ENCODE assay signal across 20 mouse cellular contexts in the genomic region with DNA sequence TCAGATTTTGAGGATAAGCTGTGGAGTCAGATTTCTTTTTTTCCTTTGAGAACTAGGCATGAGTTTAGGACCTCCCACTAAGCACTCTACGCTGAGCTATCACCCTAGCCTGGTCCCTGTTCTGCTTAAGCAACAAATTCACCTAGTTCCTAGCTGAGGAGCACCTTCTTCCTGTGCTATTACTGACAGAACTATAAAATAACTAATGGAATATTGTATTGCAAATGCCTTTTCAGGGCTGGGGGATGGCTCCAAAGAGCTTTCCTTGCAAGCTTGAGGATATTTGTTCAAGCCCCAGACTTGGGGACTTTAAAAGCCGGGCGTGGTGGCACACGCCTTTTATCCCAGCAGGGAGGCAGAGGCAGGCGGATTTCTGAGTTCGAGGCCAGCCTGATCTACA. TPM values are rescaled to one million over a fixed set of nuclear protein-coding genes. Genes with fewer than 3 reads are reported as not detected.
DNase-seq lines count a peak whose midpoint lies in the region; ATAC-seq lines count a peak whose summit lies in the region.
"Had no signal": no experiment of that assay in that cellular context is flagged by ENCODE, and none has a peak within 500 bp of the region (broad histone marks: within the 10 kb centered on the region; RNA-seq: fewer than 3 reads in every experiment).

No protein-coding gene starts in this region.

- H3K27me3 ChIP-seq in midbrain, embryonic 10.5 days (ENCODE audit: low read depth, poor library complexity, severe bottlenecking), result no peaks in the 10 kb centered on the region
- no peaks in the 10 kb centered on the region for H3K27me3 ChIP-seq in midbrain, embryonic 16.5 days (ENCODE audit: control insufficient read depth, insufficient read depth, low read depth, low read length)
- H3K27me3 ChIP-seq: embryonic facial prominence, embryonic 12.5 days; forebrain, embryonic 13.5 days; forebrain, embryonic 15.5 days; Patski had no signal

- no peaks in the 10 kb centered on the region for H3K36me3 ChIP-seq in midbrain, embryonic 10.5 days
- H3K36me3 ChIP-seq in midbrain, embryonic 16.5 days (ENCODE audit: control insufficient read depth, insufficient read depth, low read length), result no peaks in the 10 kb centered on the region
- H3K36me3 ChIP-seq: embryonic facial prominence, embryonic 12.5 days; forebrain, embryonic 15.5 days; G1E had no signal

- WGBS in midbrain, embryonic 10.5 days, result 83% methylated on average over 6 of the region's 6 CpGs
- WGBS in midbrain, embryonic 16.5 days, result 75% methylated on average over 6 of the region's 6 CpGs

- no peak overlapping the region for H3K9ac ChIP-seq in midbrain, embryonic 16.5 days (ENCODE audit: low read depth, low read length)
- H3K9ac ChIP-seq: embryonic facial prominence, embryonic 12.5 days; forebrain, embryonic 13.5 days; forebrain, embryonic 15.5 days; forebrain, postnatal 0 days had no signal

- 0 out of 2 replicates have a peak overlapping the region, but pooled peaks have one; percentile 1 for H3K27ac ChIP-seq in midbrain, embryonic 10.5 days (replicated peaks)
- H3K27ac ChIP-seq in midbrain, embryonic 16.5 days (ENCODE audit: low read length), result no peak overlapping the region
- H3K27ac ChIP-seq: embryonic facial prominence, embryonic 12.5 days; forebrain, embryonic 13.5 days; forebrain, embryonic 15.5 days had no signal

- H3K4me3 ChIP-seq in midbrain, embryonic 10.5 days, result no peak overlapping the region
- no peak overlapping the region for H3K4me3 ChIP-seq in midbrain, embryonic 16.5 days (ENCODE audit: low read depth, low read length)
- H3K4me3 ChIP-seq: embryonic facial prominence, embryonic 12.5 days; forebrain, embryonic 13.5 days; forebrain, embryonic 15.5 days had no signal

- no peaks in the 10 kb centered on the region for H3K9me3 ChIP-seq in midbrain, embryonic 10.5 days (replicated peaks)
- no peaks in the 10 kb centered on the region for H3K9me3 ChIP-seq in midbrain, embryonic 16.5 days (replicated peaks; ENCODE audit: control insufficient read depth, low read length, poor library complexity, severe bottlenecking)
- H3K9me3 ChIP-seq: embryonic facial prominence, embryonic 12.5 days; forebrain, embryonic 13.5 days; forebrain, embryonic 15.5 days; G1E had no signal

- H3K4me1 ChIP-seq in midbrain, embryonic 10.5 days, result peaks cover 23% of the 10 kb centered on the region
- no peaks in the 10 kb centered on the region for H3K4me1 ChIP-seq in midbrain, embryonic 16.5 days (ENCODE audit: control insufficient read depth, insufficient read depth, low read length)
- H3K4me1 ChIP-seq: embryonic facial prominence, embryonic 12.5 days had no signal

- no peak for ATAC-seq in midbrain, embryonic 16.5 days
- ATAC-seq: activated CD4-positive, CD25-positive, alpha-beta regulatory T cell, adult 4 months; forebrain, embryonic 13.5 days; forebrain, embryonic 15.5 days; forebrain, postnatal 0 days; Patski had no signal

- DNase-seq in midbrain, embryonic 10.5 days (ENCODE audit: low spot score), result no peak
- peak; percentile 48 for DNase-seq in R1 (ENCODE audit: low read depth, low spot score)
- no peak for DNase-seq in thymus, postnatal 4 days
- DNase-seq in adrenal gland, adult 18-20 months (ENCODE audit: low spot score in 2 of 2), result no peak
- DNase-seq: adrenal gland, adult 2 months; adrenal gland, postnatal 14 days; adrenal gland, postnatal 36 days; cerebellum, adult 11-12 months; cerebellum, adult 2 months; cerebellum, adult 9-10 months; cerebellum, postnatal 10 days; cerebellum, postnatal 25 days; forebrain, postnatal 0 days had no signal

- no peak overlapping the region for H3K4me2 ChIP-seq in midbrain, embryonic 16.5 days (ENCODE audit: low read length)
- H3K4me2 ChIP-seq: embryonic facial prominence, embryonic 12.5 days; forebrain, embryonic 13.5 days; forebrain, embryonic 15.5 days had no signal

RNA-seq across cellular contexts. Expression of a gene that starts 55.5 kb away (rescaled TPM):
- polyA plus RNA-seq in midbrain, embryonic 10.5 days (2016; fragmentation: Nextera tagmentation; extraction: Ambion mirVana), result 1.5 and 1.9 TPM in 2 replicates
- polyA plus RNA-seq in midbrain, embryonic 16.5 days (2015; fragmentation: Nextera tagmentation; extraction: Ambion mirVana), result 1.1 and 1.2 TPM in 2 replicates
- total RNA-seq in adrenal gland, adult 18-20 months (2021), result under 1 TPM; 0.29 to 0.43 TPM
- polyA plus RNA-seq: G1E had no signal
